Mouse (Mus musculus): ENCODE measurements around the gene Fem1a.
A peak's percentile ranks its signal among the peaks of the same experiment; 100 is the strongest.

Fem1a gene

GRCm38 (mm10) chr17:56303847-56304586 lies 47.4 kb downstream of the Fem1a start:
- DNase-seq (ENCODE audit: low spot score in 2 of 2): peak; percentile 96

DNA sequence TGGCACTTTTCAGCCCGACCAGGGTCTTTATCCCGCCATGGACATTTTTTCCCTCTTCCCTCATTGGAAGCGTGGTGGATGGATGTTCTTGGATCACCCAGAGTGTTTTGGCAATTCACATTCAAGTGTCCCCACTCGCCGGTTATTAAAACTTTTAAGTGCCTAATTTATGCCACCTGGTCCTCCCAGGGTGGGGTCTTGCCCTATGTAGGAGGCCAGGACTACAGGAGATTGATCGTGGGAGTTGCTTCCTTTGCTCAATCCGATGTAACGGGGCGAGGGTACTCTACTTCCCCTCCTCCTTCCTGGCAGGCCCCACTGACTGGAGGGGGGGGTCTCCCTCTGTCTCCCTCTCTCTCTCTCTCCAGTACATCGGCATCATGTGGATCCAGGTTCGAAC lies 48.1 kb downstream of the Fem1a start:
- DNase-seq (ENCODE audit: low spot score in 2 of 2): no peak

DNA sequence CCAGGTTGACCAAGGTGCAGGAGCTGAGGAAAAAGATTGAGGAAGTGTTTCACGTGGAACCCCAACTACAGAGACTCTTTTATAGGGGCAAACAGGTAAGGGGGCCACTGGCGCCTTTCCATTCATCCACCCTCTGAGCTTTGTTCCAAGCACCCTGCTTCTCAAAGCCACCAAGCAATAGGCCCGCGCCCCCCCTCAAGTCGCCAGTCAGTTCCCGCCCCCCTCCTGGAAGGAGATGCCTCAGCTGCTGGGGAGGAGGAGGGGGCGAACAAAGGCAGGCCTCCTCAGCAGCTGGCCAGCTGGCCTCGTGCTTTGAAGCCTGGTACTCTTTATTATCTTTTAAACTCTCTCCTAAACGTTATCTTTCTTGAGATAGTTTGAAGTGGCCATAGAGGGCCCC lies 48.5 kb downstream of the Fem1a start:
- no peak for DNase-seq (ENCODE audit: low spot score in 2 of 2)

DNA sequence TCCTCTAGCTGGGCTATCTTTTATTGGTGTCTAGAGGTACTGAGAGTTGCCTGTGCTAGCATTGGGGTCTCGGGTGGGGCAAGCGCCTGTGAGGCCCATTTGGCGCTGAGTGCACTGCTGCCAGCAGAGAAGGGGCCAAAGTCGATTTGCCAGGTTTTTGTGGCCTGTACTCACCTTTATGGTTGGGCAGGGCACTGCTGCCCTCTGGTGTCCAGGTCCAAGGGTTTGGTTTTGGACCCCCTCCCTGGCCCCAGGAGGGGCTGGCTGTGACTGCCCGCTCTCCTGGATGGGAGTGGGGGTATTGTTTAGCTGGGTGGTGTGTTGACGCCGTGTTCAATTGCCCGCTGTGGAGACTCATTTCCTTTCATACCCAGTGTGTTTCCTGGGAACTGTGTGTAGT lies 49.2 kb downstream of the Fem1a start:
- no peak for DNase-seq (ENCODE audit: low spot score in 2 of 2)

DNA sequence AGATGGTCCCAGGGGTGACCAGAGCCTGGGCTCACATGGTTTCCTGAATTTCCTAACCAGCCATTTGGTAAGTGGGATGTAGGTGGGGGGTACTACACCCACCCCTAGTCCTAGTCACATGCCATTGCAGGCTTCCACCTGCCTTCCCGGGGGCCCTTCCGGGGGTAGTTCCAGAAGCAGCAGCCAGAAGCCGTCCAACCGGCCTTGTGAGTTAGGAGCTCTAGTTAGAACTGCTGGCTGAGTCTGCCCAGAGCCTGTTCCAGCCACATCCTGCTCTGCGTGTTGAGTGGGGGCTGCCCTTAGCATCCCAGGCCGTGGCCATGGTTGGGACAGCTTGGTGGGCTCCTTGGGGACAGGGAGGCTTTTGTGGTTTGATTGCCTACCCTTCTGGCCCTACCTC lies 51.5 kb downstream of the Fem1a start:
- no peak for DNase-seq (ENCODE audit: low spot score in 2 of 2)

GRCm38 (mm10) chr17:56309191-56309945 lies 52.8 kb downstream of the Fem1a start:
- DNase-seq (ENCODE audit: low spot score in 2 of 2): no peak

All from natural killer cell, adult 2 months (primary cell).